Mouse (Mus musculus) adrenal gland, adult (tissue): Measurements from ENCODE around the gene Vmn1r181.
"Not testable (repeated sequence)": the region's sequence is repeated elsewhere in the genome, so short reads cannot be mapped to it uniquely, and the experiment has no call there.

Experiments
- DNase-seq, 2 experiments: peaks; one replicate each; pipeline ENCODE4 v3.0.0; 2022 to 2023; ENCODE audit warnings: low spot score in 1 of 2; ENCODE audit not compliant: inconsistent age in 2 of 2

Vmn1r181 gene

DNA sequence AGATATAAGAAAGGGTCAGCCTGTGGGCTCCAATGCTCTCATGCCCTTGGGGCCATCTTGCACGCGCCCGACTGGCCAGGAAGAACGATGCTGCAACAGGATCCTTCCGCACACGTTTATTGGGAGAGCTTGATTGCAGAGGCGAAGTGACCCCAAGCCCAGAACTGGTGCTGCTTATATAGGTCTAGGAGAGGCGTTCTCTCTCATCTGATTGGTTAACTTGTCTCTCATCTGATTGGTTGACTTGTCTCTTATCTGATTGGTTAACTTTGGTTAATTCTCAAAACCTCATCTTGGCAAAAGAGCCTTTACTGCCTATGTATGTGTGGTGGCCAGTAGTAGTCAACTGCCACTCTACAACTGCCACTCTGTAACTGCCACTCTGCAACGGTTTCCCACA, at the start of gene Vmn1r181:
Vmn1r181 (plus strand) TSS at position 301 of the 400 bp plus-strand sequence.
- not testable (repeated sequence) for DNase-seq

DNA sequence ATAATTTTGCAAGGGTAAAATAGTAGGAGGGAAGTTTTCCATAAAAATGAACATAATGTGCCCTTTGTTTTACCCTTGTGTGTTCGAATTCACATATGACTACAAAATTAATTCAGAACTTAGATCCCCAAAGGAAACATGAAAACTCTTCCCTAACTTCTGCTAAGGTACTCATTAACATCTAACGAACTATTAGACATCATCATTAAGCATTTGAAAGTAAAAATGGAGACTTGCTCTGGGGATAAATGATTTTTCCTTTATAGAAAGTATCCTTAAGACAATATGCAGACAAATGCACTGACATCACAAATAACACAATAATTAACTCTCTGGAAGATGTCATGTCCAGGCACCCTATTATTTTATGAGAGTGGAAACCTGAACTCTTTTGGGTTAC, 47.7 kb upstream of the Vmn1r181 start, which contains the start of gene Vmn1r179:
Vmn1r179 (plus strand) TSS at position 301 of the 400 bp plus-strand sequence.
- no peak for DNase-seq

DNA sequence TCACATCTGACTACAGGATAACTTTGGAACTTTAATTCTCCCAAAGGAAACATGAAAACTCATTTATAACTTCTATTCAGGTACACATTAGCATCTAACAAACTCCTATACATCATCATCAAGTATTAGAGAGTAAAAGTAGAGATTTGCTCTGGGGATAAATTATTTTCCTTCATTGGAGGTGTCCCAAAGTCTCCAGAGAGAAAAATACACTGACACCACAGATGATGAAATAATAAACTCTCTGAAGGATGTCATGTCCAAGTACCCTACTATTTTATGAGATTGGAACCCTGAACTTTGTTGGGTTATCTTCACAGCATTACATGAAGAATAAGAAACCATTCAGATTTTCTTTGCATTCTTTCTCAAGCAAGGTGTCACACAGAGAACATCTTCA, 24.1 kb upstream of the Vmn1r181 start, which contains the start of gene Vmn1r180:
Vmn1r180 (plus strand) TSS at position 301 of the 400 bp plus-strand sequence.
- DNase-seq = no peak

DNA sequence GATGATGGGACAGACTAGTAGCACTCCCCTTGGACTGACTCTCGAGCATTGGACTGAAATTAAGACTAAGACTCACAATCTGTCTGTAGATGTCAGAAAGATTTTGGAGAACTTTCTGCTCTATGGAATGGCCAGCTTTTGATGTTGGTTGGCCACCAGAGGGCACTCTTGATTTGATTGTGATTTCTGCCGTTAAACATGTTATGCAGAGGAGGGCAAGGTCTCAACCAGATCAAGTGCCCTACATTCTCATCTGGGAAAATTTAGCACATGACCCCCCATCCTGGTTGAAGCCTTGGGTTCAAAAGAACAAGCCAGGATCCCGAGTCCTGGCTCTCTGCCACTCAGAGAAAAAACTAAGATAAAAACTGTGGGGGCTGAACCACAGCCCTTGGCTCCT, 6.4 kb upstream of the Vmn1r181 start:
- peak; percentile 14 to 65 for DNase-seq

DNA sequence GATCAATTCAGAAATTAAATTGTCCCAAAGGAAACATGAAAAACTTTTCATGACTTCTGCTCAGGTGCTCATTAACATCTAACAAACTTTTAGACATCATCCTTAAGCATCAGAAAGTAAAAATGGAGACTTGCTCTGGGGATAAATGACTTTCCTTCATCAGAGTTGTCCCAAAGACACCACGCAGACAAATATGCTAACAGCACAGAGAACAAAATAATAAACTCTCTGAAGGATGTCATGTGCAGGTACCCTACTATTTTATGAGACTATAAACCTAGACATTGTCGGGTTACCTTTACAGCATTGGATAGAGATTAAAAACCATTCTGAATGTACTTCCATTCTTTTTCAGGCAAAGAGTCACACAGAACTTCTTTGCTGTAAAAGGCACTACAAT, 27.0 kb downstream of the Vmn1r181 start, which contains the start of gene V1rd19:
V1rd19 (plus strand) TSS at position 301 of the 400 bp plus-strand sequence.
- DNase-seq = no peak
